Mouse (Mus musculus) liver, embryonic 14.5 days (tissue): ENCODE results near the gene Ms4a7.

Source experiments
- CTCF ChIP-seq: IDR thresholded peaks from 2 replicates; pipeline ENCODE4 v1.5.1; 2016; ENCODE audit warnings: antibody characterized with exemption, low read depth, control low read depth
- EP300 ChIP-seq: IDR thresholded peaks from 2 replicates; pipeline ENCODE4 v1.6.1; 2016; ENCODE audit warnings: antibody characterized with exemption, low read depth

DNA sequence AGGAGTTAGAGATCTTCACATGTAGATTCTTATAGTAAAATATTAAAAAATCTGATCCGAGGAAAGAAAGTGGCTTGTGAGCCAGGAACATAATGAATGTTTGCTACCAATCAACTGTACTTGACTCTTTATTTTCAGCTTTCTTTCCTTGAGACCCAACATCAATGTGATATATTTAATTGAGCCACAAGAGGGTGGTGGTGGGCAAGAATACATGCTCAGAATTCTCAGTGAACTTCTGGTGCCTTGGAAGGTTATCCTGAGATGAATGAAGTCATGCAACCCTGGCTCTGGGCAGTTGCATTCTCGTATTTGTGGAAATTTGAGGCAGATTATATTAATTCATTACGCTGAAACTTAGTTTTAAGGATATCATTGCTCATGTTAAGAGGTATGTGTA, 15.9 kb upstream of the Ms4a7 start:
- TF ChIP-seq EP300 (no peak), CTCF (peak; percentile 14; the same call in 1 of the 2 replicates)
